Mouse (Mus musculus): ENCODE measurements around the gene Eda. TPM values are rescaled to one million over a fixed set of nuclear protein-coding genes. Genes with fewer than 3 reads are reported as not detected.

Gene Eda
- 1.4 and 2.0 TPM in 2 replicates for polyA plus RNA-seq (2015; fragmentation: Nextera tagmentation; extraction: Ambion mirVana)

GRCm38 (mm10) chrX:99975250-99975984 is at the start of gene Eda:
TSS of gene Eda (plus strand) at chrX:99975606.
- Histone ChIP-seq H3K4me2 (ENCODE audit: low read depth, low read length) (peak within 1 kb of the TSS; percentile 81), H3K9ac (ENCODE audit: low read length) (peak within 1 kb of the TSS; percentile 64), H3K9me3 (ENCODE audit: control insufficient read depth, low read length) (no peaks in the 10 kb centered on the region), H3K27ac (ENCODE audit: low read length) (0 out of 2 replicates have a peak within 1 kb of the TSS, but pooled peaks have one; percentile 22), H3K36me3 (ENCODE audit: control insufficient read depth, insufficient read depth, low read length) (no peaks in the 10 kb centered on the region), H3K4me3 (ENCODE audit: low read length) (peak within 1 kb of the TSS; percentile 61), H3K4me1 (replicated peaks; ENCODE audit: control insufficient read depth, insufficient read depth, low read length) (no peaks in the 10 kb centered on the region), H3K27me3 (ENCODE audit: control insufficient read depth, insufficient read depth, low read depth, low read length) (no peaks in the 10 kb centered on the region)
- ATAC-seq (ENCODE audit: low read depth): peak; percentile 98
- WGBS: 9% methylated on average over 27 of the region's 49 CpGs

GRCm38 (mm10) chrX:99961002-99961401 is 14.4 kb upstream of the Eda start:
- Histone ChIP-seq H3K9me3 (ENCODE audit: control insufficient read depth, low read length) (no peaks in the 10 kb centered on the region), H3K4me3 (ENCODE audit: low read length) (no peak overlapping the region), H3K27me3 (ENCODE audit: control insufficient read depth, insufficient read depth, low read depth, low read length) (no peaks in the 10 kb centered on the region; the same call in 1 of the 2 replicates), H3K4me1 (replicated peaks; ENCODE audit: control insufficient read depth, insufficient read depth, low read length) (no peaks in the 10 kb centered on the region), H3K4me2 (ENCODE audit: low read depth, low read length) (no peak overlapping the region), H3K9ac (ENCODE audit: low read length) (no peak overlapping the region), H3K27ac (ENCODE audit: low read length) (no peak overlapping the region), H3K36me3 (ENCODE audit: control insufficient read depth, insufficient read depth, low read length) (no peaks in the 10 kb centered on the region)
- no peak for ATAC-seq (ENCODE audit: low read depth)
- 65% methylated on average over 4 of the region's 4 CpGs for WGBS

- no peak for ATAC-seq (ENCODE audit: low read depth)
- Histone ChIP-seq H3K9me3 (ENCODE audit: control insufficient read depth, low read length) (no peaks in the 10 kb centered on the region), H3K9ac (ENCODE audit: low read length) (no peak overlapping the region), H3K27me3 (ENCODE audit: control insufficient read depth, insufficient read depth, low read depth, low read length) (0 out of 2 replicates have a peak, but pooled peaks cover 2% of the 10 kb centered on the region), H3K36me3 (ENCODE audit: control insufficient read depth, insufficient read depth, low read length) (no peaks in the 10 kb centered on the region), H3K4me1 (replicated peaks; ENCODE audit: control insufficient read depth, insufficient read depth, low read length) (no peaks in the 10 kb centered on the region), H3K27ac (ENCODE audit: low read length) (no peak overlapping the region), H3K4me3 (ENCODE audit: low read length) (no peak overlapping the region), H3K4me2 (ENCODE audit: low read depth, low read length) (no peak overlapping the region)
- 84% methylated on average over 1 of the region's 1 CpGs for WGBS
Observed at GRCm38 (mm10) chrX:99970111-99970510, 5.3 kb upstream of the Eda start.

GRCm38 (mm10) chrX:99974381-99974780 is 1.0 kb upstream of the Eda start:
- WGBS: 31% methylated on average over 3 of the region's 3 CpGs
- ATAC-seq (ENCODE audit: low read depth): no peak

GRCm38 (mm10) chrX:99974803-99975202 is 603 bp upstream of the Eda start:
- H3K4me3 ChIP-seq (ENCODE audit: low read length): peak overlapping the region; percentile 31
- peak overlapping the region; percentile 81 for H3K4me2 ChIP-seq (ENCODE audit: low read depth, low read length)
- H3K27ac ChIP-seq (ENCODE audit: low read length): no peak overlapping the region
- no peaks in the 10 kb centered on the region for H3K9me3 ChIP-seq (ENCODE audit: control insufficient read depth, low read length)
- H3K36me3 ChIP-seq (ENCODE audit: control insufficient read depth, insufficient read depth, low read length): no peaks in the 10 kb centered on the region
- H3K4me1 ChIP-seq (replicated peaks; ENCODE audit: control insufficient read depth, insufficient read depth, low read length): no peaks in the 10 kb centered on the region
- no peaks in the 10 kb centered on the region for H3K27me3 ChIP-seq (ENCODE audit: control insufficient read depth, insufficient read depth, low read depth, low read length)
- no peak for ATAC-seq (ENCODE audit: low read depth)
- H3K9ac ChIP-seq (ENCODE audit: low read length): 0 out of 2 replicates have a peak overlapping the region, but pooled peaks have one; percentile 9
- 25% methylated on average over 5 of the region's 5 CpGs for WGBS

More at GRCm38 (mm10) chrX:99974381-99974780, 1.0 kb upstream of the Eda start:
- no peaks in the 10 kb centered on the region for H3K4me1 ChIP-seq (replicated peaks; ENCODE audit: control insufficient read depth, insufficient read depth, low read length)
- H3K9ac ChIP-seq (ENCODE audit: low read length): no peak overlapping the region
- no peak overlapping the region for H3K4me3 ChIP-seq (ENCODE audit: low read length)
- H3K27me3 ChIP-seq (ENCODE audit: control insufficient read depth, insufficient read depth, low read depth, low read length): no peaks in the 10 kb centered on the region
- H3K4me2 ChIP-seq (ENCODE audit: low read depth, low read length): no peak overlapping the region
- no peaks in the 10 kb centered on the region for H3K9me3 ChIP-seq (ENCODE audit: control insufficient read depth, low read length)
- H3K36me3 ChIP-seq (ENCODE audit: control insufficient read depth, insufficient read depth, low read length): no peaks in the 10 kb centered on the region
- H3K27ac ChIP-seq (ENCODE audit: low read length): no peak overlapping the region

- H3K4me3 ChIP-seq (ENCODE audit: low read length): peak overlapping the region; percentile 61
- peak overlapping the region; percentile 81 for H3K4me2 ChIP-seq (ENCODE audit: low read depth, low read length)
- ATAC-seq (ENCODE audit: low read depth): peak; percentile 6; the same call in 1 of the 2 replicates
- H3K4me1 ChIP-seq (replicated peaks; ENCODE audit: control insufficient read depth, insufficient read depth, low read length): no peaks in the 10 kb centered on the region
- no peaks in the 10 kb centered on the region for H3K27me3 ChIP-seq (ENCODE audit: control insufficient read depth, insufficient read depth, low read depth, low read length)
- 19% methylated on average over 48 of the region's 48 CpGs for WGBS
- no peaks in the 10 kb centered on the region for H3K36me3 ChIP-seq (ENCODE audit: control insufficient read depth, insufficient read depth, low read length)
- H3K9ac ChIP-seq (ENCODE audit: low read length): peak overlapping the region; percentile 64
- no peaks in the 10 kb centered on the region for H3K9me3 ChIP-seq (ENCODE audit: control insufficient read depth, low read length)
- H3K27ac ChIP-seq (ENCODE audit: low read length): 0 out of 2 replicates have a peak overlapping the region, but pooled peaks have one; percentile 22
Observed at GRCm38 (mm10) chrX:99975985-99976924, 849 bp downstream of the Eda start.

GRCm38 (mm10) chrX:99978354-99978753 is 2.9 kb downstream of the Eda start:
- 74% methylated on average over 2 of the region's 2 CpGs for WGBS
- ATAC-seq (ENCODE audit: low read depth): no peak
- Histone ChIP-seq H3K36me3 (ENCODE audit: control insufficient read depth, insufficient read depth, low read length) (no peaks in the 10 kb centered on the region), H3K27ac (ENCODE audit: low read length) (no peak overlapping the region), H3K27me3 (ENCODE audit: control insufficient read depth, insufficient read depth, low read depth, low read length) (no peaks in the 10 kb centered on the region), H3K9me3 (ENCODE audit: control insufficient read depth, low read length) (no peaks in the 10 kb centered on the region), H3K9ac (ENCODE audit: low read length) (no peak overlapping the region), H3K4me1 (replicated peaks; ENCODE audit: control insufficient read depth, insufficient read depth, low read length) (no peaks in the 10 kb centered on the region), H3K4me2 (ENCODE audit: low read depth, low read length) (no peak overlapping the region), H3K4me3 (ENCODE audit: low read length) (no peak overlapping the region)

- Histone ChIP-seq H3K4me3 (ENCODE audit: low read length) (no peak overlapping the region), H3K4me1 (replicated peaks; ENCODE audit: control insufficient read depth, insufficient read depth, low read length) (no peaks in the 10 kb centered on the region), H3K27me3 (ENCODE audit: control insufficient read depth, insufficient read depth, low read depth, low read length) (no peaks in the 10 kb centered on the region), H3K36me3 (ENCODE audit: control insufficient read depth, insufficient read depth, low read length) (no peaks in the 10 kb centered on the region), H3K9ac (ENCODE audit: low read length) (no peak overlapping the region), H3K27ac (ENCODE audit: low read length) (no peak overlapping the region), H3K9me3 (ENCODE audit: control insufficient read depth, low read length) (no peaks in the 10 kb centered on the region), H3K4me2 (ENCODE audit: low read depth, low read length) (no peak overlapping the region)
- no peak for ATAC-seq (ENCODE audit: low read depth)
- WGBS: 100% methylated on average over 1 of the region's 1 CpGs
Observed at GRCm38 (mm10) chrX:99993434-99993833, 18.0 kb downstream of the Eda start.

GRCm38 (mm10) chrX:99999342-99999741 is 23.9 kb downstream of the Eda start:
- Histone ChIP-seq H3K9ac (ENCODE audit: low read length) (no peak overlapping the region), H3K36me3 (ENCODE audit: control insufficient read depth, insufficient read depth, low read length) (no peaks in the 10 kb centered on the region), H3K27ac (ENCODE audit: low read length) (no peak overlapping the region), H3K4me2 (ENCODE audit: low read depth, low read length) (no peak overlapping the region), H3K4me3 (ENCODE audit: low read length) (no peak overlapping the region), H3K27me3 (ENCODE audit: control insufficient read depth, insufficient read depth, low read depth, low read length) (no peaks in the 10 kb centered on the region), H3K4me1 (replicated peaks; ENCODE audit: control insufficient read depth, insufficient read depth, low read length) (no peaks in the 10 kb centered on the region), H3K9me3 (ENCODE audit: control insufficient read depth, low read length) (no peaks in the 10 kb centered on the region)
- WGBS: 81% methylated on average over 2 of the region's 2 CpGs
- no peak for ATAC-seq (ENCODE audit: low read depth)
